Mouse (Mus musculus) cerebral cortex, adult 2 months (tissue): ENCODE data around the gene Atf1.

Experiments
- WGBS: fragments of 180-500 bp; shearing (Covaris S2); methylation state at CpG from one replicate; pipeline ENCODE4 v1.1.7; 2018; 5-methylcytosine and 5-hydroxymethylcytosine counted together

Gene Atf1

DNA sequence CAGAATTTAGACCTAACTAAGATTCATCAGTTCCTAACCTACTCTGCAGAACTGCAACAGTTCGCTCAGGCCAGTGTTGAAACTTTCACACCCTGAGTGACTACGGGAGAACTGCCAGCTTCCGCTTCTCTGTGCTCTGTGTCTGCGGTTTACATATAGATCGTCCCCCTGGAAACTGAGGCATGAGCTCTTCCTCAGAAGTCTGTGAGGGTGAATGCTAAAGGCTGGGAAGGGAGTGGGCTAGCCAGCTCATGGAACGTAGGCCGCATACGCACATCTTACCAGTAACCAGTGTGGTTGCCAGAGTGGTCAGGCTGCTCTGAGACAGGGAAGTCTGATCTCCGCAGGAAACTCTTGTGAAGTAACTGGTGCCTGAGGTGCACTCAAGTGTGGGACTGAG lies 11.4 kb upstream of the Atf1 start:
- 66% methylated on average over 9 of the region's 9 CpGs for WGBS

DNA sequence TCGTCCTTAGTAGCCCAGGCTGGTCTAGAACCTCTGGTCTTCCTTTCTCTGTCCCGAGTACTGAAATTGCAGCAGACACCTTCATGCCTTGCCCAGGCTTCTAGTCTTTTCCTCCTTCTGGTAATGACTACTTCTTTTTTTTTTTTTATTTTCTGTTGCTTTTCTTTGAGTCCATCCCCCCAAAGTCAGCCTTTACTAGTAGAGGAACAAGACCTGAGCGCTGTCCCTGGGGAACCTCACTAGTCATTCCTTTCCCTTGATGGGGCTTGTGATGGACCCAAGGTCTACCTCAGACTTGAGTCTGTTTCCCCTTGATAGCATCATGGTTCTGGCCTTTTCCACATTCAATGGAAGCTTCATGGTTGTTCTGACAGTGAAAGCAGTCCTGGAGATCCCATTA lies 9.6 kb upstream of the Atf1 start:
- 94% methylated on average over 3 of the region's 3 CpGs for WGBS

DNA sequence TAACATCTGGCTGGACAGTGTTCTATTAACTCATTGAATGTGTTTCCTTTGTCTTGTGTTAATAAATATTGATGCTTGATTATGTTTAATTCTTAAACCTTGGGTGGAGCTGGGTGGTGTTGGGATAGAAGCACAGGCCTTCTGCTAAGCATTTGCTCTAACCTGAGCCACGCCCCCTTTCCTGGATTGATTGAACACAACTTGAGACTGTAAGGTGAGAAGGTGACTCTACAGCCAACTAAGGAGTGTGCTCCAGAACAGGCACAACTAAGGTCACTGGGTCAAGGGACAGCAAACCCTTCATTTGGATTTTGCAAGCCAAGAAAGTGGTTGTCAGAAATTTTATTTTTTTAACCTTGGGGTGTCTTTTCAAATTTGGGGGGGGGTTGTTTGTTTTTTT lies 8.2 kb upstream of the Atf1 start:
- WGBS = 89% methylated on average over 1 of the region's 1 CpGs

DNA sequence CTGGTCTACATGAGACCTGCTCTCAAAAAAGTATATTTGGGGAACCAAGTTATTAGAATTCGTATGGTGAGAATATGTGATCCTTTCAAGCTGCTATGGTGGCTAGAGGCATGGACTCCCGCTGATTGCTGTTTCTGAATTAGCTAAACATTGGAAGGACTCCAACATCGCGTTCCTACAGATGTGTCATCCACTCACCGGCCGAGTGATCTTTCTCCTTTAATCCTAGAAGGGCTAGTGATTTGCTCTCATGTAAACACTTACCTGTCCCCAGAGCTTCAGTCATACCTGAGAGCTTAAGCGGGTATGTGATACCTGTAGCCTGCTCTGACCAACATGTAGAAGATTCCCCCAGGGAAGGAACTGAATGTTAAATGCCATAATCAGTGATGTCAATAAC lies 6.7 kb upstream of the Atf1 start:
- 54% methylated on average over 7 of the region's 7 CpGs for WGBS

DNA sequence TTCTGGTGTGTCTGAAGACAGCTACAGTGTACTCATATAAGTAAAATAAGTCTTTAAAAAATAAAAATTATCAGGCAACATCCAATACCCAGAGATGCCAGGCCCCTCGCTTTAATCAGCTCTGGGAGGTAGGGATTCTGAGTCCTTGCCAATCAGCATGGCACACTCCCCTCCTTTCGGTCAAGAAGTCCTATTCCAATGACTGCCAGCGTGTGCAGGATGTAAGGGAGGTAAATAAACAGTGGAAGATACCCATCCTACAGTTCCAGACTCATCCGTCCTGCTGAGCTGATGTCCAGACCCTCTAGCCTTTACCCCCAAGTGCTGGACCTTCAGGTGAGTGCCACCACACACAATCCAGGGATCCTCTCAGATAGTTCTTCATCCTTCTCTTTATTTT lies 2.2 kb upstream of the Atf1 start:
- 83% methylated on average over 4 of the region's 4 CpGs for WGBS

DNA sequence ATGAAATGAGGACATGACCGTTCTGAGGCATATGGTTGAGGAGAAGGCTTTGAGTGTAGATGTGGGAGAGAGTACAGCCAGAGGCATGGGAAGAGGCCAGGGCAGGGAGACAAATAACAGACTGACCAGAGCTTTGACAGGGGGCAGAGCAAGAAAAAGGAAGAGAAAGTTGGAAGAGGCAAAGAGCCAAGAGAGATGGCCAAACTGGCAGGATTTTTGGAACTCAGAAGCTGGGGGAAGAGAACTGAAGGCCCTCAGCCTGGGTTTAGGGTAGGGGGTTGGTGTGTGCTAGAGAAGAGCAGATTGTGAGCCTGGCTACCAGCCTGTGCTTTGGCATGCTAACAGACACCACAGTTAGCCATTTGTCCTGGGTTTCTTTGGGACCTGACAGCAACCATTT lies 1.7 kb upstream of the Atf1 start:
- 35% methylated on average over 1 of the region's 1 CpGs for WGBS

DNA sequence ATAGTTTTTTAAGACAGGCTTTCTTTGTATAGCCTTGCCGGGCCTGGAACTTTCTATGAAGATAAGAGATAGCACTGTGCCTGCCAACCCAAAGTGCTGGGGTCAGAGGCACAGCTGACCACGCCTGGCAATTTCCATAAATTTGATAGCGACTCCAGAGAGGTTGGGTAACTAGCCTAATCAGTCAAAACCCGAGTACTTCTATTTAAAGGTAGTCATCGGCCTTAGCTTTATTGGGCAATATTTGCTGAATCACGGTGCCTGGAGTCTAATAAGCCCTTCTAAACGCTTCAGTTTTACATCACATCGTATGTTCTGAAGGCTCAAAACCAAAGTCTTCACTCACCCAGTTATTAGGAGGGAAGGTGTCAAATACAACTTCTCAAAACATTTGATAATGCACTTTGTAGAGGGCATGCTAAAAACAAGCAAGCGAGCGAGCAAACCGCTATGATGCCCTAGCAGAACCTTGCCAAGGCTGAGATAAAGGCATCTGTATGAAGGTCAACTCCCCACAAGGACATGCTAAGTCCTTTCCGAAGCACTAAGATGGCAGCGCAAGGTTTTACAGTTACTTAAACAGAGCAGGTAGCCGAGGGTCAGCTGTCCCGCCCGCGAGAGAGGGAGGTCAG lies 472 bp upstream of the Atf1 start:
- WGBS = 3% methylated on average over 17 of the region's 17 CpGs

DNA sequence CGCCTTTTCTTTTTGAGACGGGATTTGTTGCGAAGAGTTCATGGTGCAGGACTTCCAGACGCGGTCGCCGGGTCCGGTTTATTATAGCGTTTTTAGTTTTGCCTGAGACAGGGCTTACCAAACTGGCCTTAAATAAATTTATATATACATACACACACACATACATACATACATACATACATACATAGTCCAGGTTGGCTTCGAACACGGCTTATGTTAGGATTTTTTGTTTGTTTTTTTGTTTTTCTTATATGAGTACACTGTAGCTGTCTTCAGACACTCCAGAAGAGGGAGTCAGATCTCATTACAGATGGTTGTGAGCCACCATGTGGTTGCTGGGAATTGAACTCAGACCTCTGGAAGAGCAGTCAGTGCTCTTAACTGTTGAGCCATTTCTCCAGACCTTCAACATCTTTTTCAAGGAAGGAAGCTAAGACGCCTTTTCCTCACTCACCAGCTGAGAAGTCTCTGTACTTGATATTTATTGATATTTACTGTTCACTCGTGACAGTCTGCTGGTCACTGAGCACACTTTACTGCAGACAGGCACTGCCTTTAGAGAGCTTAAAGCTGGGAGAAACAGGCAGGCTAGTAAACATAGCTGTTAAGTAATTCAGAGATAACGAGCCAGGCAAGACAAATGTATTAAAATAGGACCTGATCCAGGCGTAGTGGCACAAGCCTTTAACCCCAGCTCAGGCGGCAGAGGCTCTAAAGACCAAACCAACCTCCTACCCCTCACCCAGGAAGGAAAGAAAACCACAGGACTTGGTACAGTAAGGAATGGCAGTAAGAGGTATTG lies 1.1 kb downstream of the Atf1 start:
- 10% methylated on average over 16 of the region's 16 CpGs for WGBS

DNA sequence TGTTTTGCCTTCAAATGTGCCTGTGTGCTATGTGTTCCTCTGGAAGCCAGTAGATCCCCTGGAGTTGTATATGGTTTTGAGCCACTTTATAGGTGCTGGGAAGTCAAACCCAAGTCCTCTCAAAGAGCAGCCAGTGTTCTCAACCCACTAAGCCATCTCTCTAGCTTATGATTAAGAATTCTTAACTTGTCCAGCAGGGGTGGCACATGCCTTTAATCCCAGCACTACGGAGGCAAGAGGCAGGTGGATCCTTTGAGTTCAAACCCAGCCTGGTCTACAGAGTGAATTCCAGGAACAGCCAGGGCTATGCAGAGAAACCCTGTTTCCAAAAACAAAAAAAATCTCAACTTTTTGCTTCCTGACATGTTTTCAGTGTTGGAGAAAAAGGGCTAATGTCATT lies 3.0 kb downstream of the Atf1 start:
- 31% methylated on average over 1 of the region's 1 CpGs for WGBS

DNA sequence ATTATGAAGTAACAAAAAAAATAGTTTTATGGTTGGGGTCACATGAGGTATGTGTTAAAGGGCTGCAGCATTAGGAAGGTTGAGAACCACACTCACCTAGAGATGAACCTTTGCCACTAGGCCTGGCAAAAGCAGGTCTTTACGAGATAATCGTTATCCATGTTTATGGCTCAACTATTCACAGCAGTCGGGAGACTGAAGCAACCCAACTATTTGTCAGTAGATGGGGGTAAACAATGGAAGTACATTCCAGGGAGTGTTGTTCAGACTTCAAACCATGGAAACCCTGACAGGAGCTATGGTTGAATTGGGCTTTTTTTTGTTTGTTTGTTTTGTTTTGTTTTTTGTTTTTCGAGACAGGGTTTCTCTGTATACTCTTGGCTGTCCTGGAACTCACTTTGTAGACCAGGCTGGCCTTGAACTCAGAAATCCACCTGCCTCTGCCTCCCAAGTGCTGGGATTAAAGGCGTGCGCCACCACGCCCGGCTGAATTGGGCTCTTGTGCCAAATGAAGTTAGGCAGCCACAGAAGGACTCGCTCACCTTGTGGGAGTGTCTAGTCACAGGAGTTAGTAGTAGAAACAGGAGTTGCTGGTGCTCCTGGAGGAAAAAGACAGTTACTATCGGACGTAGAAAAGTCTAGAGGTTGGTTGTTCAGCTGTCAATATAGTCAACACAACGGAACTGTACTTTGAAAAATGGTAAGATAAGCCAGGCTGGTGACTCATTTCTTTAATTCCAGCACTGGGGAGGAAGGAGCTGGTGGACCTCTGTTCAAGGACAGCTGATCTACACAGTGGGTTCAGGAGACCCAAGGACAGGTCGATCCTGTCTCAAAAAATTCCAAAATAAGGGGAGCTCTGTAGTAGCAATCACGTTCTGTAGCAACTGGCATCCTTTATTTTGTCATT lies 4.3 kb downstream of the Atf1 start:
- 80% methylated on average over 14 of the region's 14 CpGs for WGBS

DNA sequence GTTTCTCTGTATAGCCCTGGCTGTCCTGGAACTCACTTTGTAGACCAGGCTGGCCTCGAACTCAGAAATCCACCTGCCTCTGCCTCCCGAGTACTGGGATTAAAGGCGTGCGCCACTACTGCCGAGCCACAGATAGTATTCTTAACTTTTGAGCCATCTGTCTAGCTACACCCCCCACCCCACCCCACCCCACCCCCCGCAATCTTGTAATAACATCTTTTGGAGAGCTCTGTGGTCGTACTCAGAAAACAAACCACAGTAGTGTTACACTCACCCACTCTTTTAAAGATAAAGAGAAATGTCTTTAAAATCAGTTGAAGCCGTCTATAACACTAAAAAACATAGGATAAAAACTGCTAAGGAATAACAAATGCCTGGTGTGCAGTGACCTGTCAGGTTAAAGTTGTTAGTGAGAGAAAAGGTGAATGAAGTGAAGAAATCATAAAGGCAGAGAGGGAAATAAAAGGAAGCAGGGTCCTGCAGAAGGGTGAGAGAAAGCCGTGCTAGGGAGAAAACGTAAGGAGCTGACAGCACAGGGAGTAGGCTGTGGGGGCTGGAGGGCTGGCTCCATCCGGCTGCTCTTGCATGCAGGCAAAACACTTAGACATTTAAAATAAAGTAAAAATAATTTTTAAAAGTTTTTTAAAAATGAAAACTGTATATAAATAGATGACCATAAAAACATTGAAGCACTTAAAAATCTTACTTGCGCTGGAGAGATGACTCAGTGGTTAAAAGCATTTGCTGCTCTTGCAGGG lies 7.8 kb downstream of the Atf1 start:
- 57% methylated on average over 12 of the region's 12 CpGs for WGBS

DNA sequence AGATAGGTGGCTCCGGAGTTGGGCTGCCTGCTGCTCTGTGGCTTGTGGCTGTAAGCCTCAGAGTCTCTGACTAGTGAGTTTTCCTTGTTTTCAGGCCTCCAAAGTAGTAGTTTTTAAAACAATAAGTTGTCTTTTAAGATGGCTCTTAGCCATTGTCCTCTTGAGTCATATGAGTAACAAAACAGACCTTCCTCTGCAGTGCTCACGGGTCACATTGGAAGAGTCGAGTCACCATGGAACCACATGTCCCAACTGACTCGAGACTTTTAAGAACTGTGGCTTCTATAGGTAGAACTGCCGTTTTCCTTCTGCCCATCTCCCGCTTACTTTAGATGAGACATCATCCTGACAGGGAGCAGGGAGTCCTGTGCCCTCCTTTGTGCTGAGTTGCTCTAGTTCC lies 9.3 kb downstream of the Atf1 start:
- 65% methylated on average over 6 of the region's 6 CpGs for WGBS

DNA sequence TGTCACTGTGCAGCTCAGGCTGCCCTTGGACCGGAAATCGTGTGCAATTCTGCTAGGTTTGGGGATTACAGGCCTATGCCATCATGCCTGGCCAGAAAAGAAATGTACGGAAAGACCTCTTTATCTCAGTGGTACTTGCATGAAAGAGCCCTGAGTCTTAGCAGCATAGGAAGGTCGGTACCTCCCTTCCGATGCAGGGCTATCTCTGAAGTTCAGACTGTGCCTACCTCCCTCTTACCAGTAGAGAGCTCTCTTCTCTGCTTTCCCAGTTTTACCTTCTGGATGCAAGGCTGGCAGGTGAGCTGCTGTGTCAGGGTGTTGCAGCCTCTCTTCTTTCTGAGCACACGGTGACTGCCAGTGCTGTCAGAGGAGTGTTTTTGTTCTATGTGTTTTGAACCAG lies 14.2 kb downstream of the Atf1 start:
- 79% methylated on average over 6 of the region's 6 CpGs for WGBS

DNA sequence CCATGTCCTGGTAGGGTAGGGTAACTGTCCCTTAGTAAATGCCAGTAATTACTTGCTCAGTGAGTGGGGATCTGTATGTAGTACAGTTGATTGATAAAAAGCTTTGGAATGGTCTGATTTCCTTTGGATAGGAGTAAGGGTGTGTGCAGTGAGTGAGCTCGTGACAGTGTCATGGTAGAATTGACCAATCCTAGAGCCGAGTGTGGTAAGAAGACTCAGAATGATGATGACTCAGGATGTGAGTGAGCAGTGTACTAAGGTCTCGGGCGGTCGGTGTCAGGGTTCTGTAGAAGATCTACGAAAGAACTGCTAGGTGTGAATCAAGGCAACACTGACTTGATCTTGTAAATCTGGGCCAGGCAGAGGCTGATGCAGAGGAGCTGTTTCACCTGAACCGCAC lies 18.3 kb downstream of the Atf1 start:
- WGBS = 84% methylated on average over 7 of the region's 7 CpGs

DNA sequence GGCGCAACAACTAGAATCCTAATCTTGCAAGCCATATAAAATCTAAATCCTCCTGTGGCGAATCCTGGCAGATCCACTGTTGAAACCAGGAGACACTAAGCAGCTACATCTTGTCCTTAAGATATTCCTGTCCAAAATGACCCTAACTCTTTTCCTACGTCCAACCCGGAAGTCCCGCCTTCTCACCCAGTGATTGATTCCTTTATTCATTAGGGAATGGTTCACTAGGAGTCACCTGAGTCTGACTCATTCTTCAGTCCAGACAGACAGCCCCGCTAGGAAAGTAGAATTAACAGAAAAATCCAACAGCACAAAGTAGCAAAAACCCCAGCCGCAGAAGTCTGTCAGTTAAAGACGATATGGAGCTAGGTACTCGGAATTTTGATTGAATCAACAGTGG lies 19.7 kb downstream of the Atf1 start:
- 92% methylated on average over 9 of the region's 9 CpGs for whole genome bisulfite sequencing

DNA sequence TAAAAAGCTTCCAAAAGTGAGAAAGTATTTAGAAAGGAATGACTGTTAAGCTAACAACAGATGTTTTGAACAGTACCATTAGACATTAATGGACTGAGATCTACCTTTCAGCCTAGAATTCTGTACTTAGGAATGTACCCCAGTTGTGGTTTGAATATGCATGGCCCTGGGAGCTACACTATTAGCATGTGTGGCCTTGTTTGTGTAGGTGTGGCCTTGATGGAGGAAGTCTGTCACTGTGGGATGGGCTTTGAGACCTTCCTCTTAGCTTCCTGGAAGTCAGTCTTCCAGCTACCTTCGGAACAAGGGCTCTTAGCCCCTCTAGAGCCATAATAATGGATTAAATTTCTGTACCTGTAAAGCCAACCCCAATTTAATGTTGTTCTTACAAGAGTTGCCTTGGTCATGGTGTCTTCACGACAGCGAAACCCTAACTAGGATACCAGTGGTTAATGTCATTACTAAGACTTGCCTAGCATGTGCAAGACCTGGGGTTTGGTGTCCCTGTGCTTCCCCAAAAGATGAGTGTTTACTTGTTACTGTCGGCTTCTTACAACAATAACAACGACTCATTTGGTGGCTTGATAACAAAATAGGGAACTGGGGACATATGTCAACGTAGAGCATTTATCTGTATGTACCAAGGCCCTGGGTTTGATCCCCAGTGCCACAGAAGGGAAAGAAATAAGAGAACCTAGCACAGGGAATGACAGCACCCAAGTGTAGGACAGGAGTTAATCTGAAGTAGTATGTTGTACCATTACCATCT lies 21.2 kb downstream of the Atf1 start:
- 91% methylated on average over 6 of the region's 6 CpGs for WGBS

DNA sequence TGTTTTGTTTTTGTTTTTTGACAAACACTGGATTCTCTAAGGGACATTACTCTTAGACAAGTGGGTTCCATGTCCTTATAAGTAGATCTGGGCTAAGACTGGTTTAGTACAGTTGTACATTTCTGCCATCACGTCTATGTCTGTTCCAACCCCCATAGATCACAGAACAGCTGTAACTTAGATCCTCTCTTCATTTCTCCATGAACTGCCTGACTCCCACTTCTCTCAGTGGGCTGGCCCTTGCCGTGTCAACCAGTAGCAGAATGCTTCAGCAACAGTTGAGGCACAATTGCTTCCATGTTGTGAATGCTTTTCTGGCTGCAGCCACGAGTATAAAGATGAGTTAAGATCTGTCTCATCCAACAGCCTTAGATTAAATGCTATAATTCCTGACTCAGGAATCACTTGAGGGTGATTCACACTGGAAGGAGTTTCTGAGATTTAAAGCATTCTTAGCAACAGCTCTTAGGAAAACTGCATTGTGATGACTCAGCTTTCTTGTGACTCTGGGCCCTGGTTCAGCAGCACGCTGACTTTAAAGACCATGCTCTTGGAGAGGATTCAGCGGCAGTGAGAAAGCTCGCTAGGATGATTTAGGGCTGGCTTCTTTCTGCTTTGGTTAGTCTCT lies 23.6 kb downstream of the Atf1 start:
- WGBS = 45% methylated on average over 6 of the region's 6 CpGs

DNA sequence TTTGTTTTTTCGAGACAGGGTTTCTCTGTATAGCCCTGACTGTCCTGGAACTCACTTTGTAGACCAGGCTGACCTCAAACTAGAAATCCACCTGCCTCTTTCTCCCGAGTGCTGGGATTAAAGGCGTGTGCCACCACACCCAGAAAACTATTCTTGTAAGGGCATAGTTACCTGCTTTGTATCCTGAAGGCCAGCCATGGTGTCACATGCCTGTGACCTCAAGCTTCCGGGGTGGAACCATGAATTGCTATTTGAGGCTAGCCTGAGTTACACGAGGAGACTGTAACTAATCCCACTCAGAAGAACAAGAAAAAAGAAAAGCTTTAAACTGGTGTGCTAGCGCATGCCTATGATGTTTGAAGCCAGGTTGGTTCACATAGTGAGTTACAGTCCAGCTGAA lies 28.8 kb downstream of the Atf1 start:
- WGBS = 82% methylated on average over 6 of the region's 6 CpGs

DNA sequence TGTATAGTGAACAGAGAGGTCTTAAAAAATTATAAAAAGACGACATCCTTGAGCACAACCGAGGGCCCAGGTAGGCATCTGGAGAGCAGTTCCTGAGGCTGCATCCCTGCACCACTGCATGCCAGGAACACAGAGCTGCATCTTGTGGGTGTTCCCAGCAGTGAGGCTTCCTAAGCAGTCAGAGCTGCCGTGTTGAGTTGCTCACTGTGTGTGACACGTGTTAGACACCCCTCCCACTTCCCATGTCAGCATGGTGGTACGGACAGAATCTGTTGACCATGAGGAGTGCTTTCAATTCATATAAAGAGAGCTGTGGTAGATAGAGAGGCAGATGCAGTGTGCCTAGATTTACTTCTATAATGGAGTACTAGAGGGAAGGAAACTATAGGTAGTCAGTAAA lies 29.7 kb downstream of the Atf1 start:
- 72% methylated on average over 5 of the region's 5 CpGs for WGBS

DNA sequence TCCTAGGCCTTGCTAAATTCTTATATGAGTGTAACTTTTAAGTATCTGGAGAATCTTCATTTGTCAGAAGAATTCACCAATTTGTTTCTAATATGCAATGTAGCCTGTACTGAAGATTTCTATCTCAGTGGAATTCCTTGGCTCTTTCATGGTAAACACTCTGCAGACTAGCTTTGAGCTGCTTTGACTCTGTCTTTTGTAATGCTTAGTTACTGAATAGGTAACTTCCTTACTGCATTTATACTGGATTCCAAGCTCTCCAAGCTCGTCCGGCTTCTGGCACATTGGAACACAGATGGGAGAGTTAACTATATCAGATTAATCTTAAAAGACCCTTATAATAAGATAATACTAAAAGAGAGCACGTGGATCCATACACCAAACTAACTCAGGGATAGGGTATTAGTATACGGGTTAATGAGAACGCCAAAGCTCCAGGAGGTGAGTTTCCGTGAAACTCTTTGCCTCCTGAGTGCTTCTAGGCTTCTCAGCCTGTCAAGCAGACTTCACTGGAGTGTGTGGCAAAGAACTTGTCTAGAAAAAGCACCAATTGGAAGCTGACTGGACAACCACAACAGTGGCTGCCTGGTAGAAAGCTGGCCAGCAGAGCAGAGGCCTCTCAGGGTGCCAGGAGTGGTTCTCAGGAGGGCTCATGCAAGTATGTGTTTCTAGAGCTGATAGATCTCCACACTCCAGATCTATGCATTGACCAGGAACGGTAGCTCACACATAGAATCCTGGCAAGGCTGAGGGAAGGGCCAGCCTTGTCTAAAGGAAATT lies 31.2 kb downstream of the Atf1 start:
- WGBS = 95% methylated on average over 7 of the region's 7 CpGs
